Mouse (Mus musculus) inflammation-experienced regulatory T-cells (primary cell): Measurements from ENCODE around the gene Slc16a8. TPM values are rescaled to one million over a fixed set of nuclear protein-coding genes. Genes with fewer than 3 reads are reported as not detected.

Source experiments
- polyA plus RNA-seq, 2 experiments: library from polyadenylated mRNA; unstranded; fragments of 100-300 nt; shearing (Covaris generic); gene quantifications; one replicate each; pipeline ENCODE4 v1.2.1; 2017

Gene Slc16a8
- polyA plus RNA-seq = under 1 TPM; 0.16 to 0.86 TPM

DNA sequence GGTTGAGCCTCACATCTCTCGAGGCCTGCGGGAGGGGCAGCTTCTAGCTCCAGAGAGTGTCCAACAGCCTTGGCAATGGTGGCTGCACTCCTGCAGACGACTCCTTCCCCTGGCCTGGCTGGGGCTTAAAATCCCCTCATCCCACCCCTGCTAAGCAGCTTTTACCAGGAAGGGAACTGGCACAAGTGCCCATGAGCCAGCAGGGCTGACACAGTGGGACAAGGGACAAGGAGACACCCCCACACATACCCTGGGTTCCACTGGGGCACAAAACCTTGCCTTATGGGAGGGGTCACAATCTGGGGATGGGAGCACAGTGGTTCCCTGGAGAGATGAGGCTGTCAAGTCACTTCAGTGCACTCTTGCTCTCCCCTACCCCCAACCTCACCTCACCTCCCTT is at the start of gene Slc16a8:
TSS of gene Slc16a8 (minus strand) at position 101 of the 400 bp plus-strand sequence.

DNA sequence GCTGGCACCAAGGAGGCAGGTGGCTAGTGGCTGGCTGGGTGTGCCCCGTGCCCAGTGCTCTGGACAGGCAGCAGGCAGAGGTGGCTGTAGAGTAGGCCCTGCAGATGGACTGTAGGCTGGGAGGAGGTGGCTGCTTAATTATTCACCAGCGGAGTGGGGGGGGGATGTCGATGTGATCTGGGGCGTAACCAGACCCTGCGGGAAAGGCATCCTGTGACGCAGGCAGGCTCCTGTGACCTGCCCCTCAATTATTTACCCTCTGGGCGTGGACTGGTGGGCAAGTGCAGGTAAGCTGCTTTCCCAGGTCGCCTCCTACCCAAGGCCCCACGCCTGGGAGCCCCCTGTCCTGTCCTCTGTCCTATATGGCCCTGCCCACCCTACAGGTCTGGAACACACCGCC is 30.8 kb upstream of the Slc16a8 start, which contains the start of gene Baiap2l2:
TSS of gene Baiap2l2 (minus strand) at position 139 of the 400 bp plus-strand sequence.

GRCm38 (mm10) chr15:79229058-79229821 is 25.3 kb downstream of the Slc16a8 start, which contains the start of the genes Pick1 and Gm49486:
TSS of gene Pick1 (plus strand) at chr15:79229173.
TSS of gene Gm49486 (plus strand) at chr15:79229391.

Other genes starting within 250 kb of the Slc16a8 start
- gene H1f0, start 226.3 kb downstream of the Slc16a8 start, polyA plus RNA-seq = 100 to 1,000 TPM; 103 to 105 TPM
- 1 to 10 TPM in 1 of 2 experiments, under 1 TPM in 1; 0.43 to 2.3 TPM for gene Galr3, start 212.9 kb downstream of the Slc16a8 start, polyA plus RNA-seq
- 10 to 100 TPM; 55.1 to 58.4 TPM for gene Ankrd54, start 191.9 kb downstream of the Slc16a8 start, polyA plus RNA-seq
- 100 to 1,000 TPM; 142 to 167 TPM for gene Eif3l, start 179.6 kb downstream of the Slc16a8 start, polyA plus RNA-seq
- gene Micall1, start 145.9 kb downstream of the Slc16a8 start, polyA plus RNA-seq = 10 to 100 TPM; 41.4 to 55.0 TPM
- gene Polr2f, start 113.8 kb downstream of the Slc16a8 start, polyA plus RNA-seq = 100 to 1,000 TPM; 133 to 136 TPM
- gene 1700088E04Rik, start 113.5 kb downstream of the Slc16a8 start, polyA plus RNA-seq = 1 to 10 TPM; 1.1 to 1.4 TPM
- gene Sox10, start 89.5 kb downstream of the Slc16a8 start, polyA plus RNA-seq = 1 to 10 TPM in 1 of 2 experiments, under 1 TPM in 1; 0.54 to 1.1 TPM
- gene Pick1, start 25.6 kb downstream of the Slc16a8 start, polyA plus RNA-seq = 10 to 100 TPM; 34.2 to 40.0 TPM
- under 1 TPM; 0.12 to 0.23 TPM for gene Gm49486, start 25.4 kb downstream of the Slc16a8 start, polyA plus RNA-seq
- 1 to 10 TPM; 1.3 to 3.7 TPM for gene Baiap2l2, start 30.8 kb upstream of the Slc16a8 start, polyA plus RNA-seq
- 10 to 100 TPM; 13.3 to 19.2 TPM for gene Pla2g6, start 73.6 kb upstream of the Slc16a8 start, polyA plus RNA-seq
- 1 to 10 TPM in 1 of 2 experiments, under 1 TPM in 1; 0.87 to 1.5 TPM for gene Maff, start 91.9 kb upstream of the Slc16a8 start, polyA plus RNA-seq
- 10 to 100 TPM; 39.3 to 62.0 TPM for gene Tmem184b, start 148.8 kb upstream of the Slc16a8 start, polyA plus RNA-seq
- gene Csnk1e, start 200.8 kb upstream of the Slc16a8 start, polyA plus RNA-seq = 10 to 100 TPM; 20.4 to 23.3 TPM